In the genomic region with DNA sequence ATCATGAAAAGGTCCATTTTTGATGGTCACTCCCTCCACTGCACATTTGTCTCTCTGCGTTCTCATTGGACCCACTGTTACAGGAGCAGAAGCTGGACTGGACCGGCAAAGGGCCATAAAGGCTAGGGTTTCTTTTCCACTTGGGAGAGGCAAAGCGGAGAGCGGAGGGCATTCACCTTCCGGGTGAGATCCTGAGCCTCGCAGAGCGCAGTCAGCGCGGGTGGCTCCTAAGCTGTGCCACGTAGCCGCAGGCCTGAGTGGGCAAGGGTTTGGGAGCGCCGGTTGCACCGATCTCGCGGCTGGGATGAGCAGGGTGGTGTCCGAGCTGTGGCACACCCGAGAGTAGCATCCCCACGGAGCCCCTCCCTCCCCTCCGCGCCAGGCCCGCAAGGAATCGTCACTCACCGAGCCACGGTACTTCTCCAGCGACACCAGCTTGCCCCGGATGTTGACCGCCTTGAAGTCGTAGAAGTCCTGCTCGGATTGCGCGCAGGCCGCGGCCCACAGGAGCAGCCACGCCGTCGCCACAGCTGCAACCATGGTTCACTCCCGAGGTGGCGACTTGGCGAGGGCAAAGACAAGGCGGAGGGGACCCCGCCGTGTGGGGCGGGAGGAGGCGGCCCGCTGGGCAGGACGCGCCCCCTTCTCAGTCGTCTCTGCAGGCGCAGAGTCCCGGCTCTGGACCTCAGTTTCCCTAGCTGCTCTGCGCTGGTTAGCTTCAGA, we compare ENCODE assay signal across 8 mouse cellular contexts. TPM values are rescaled to one million over a fixed set of nuclear protein-coding genes. Genes with fewer than 3 reads are reported as not detected.
DNase-seq lines count a peak whose midpoint lies in the region; ATAC-seq and TF ChIP-seq lines count a peak whose summit lies in the region.

No protein-coding gene starts in this region.

- H3K36me3 ChIP-seq in E14TG2a.4 (ENCODE audit: insufficient read depth, low read length): peaks cover 14% of the 10 kb centered on the region
- peaks cover 8% of the 10 kb centered on the region for H3K36me3 ChIP-seq in lung, embryonic 15.5 days

- peak overlapping the region; percentile 83 for H3K4me3 ChIP-seq in E14TG2a.4 (replicated peaks; ENCODE audit: low read length)
- H3K4me3 ChIP-seq in lung, embryonic 15.5 days: peak overlapping the region; percentile 52

- intact Hi-C loops in heart, postnatal 36 days (cut with DNase I): loop anchor here (1.0 to 5.0 kb wide), 3 partner anchors 18 to 64 kb away; partner anchors contain the start of gene Tut4

- H3K4me2 ChIP-seq in lung, embryonic 15.5 days: peak overlapping the region; percentile 89

- no peaks in the 10 kb centered on the region for H3K9me3 ChIP-seq in E14TG2a.4 (ENCODE audit: low read length)
- no peaks in the 10 kb centered on the region for H3K9me3 ChIP-seq in lung, embryonic 15.5 days

- no peak for TF ChIP-seq CTCF in E14TG2a.4 (conservative IDR thresholded peaks at IDR 0.05; ENCODE audit: low read length)

- H3K27me3 ChIP-seq in E14TG2a.4 (ENCODE audit: insufficient read depth, low read length): peaks cover 5% of the 10 kb centered on the region; the same call in 1 of the 2 replicates
- no peaks in the 10 kb centered on the region for H3K27me3 ChIP-seq in lung, embryonic 15.5 days

- peak; percentile 79; the same call in 1 of the 2 replicates for ATAC-seq in lung, embryonic 15.5 days (ENCODE audit: borderline replicate concordance, extremely low read depth, low FRiP score, low TSS enrichment)

- peak; percentile 75 to 78 for DNase-seq in cerebellum, adult 18-20 months
- peak; percentile 36 for DNase-seq in forelimb bud, embryonic 11.5 days (ENCODE audit: low read depth, low spot score)
- peak; percentile 71 to 83 for DNase-seq in heart, postnatal 36 days
- DNase-seq in layer of hippocampus, adult 8-10 months (ENCODE audit: low spot score in 2 of 2): peak; percentile 36 to 52
- peak; percentile 55 for DNase-seq in ovary, postnatal 10 days (ENCODE audit: low spot score)
- peak; percentile 23 for DNase-seq in thymus, postnatal 14 days

- WGBS in lung, embryonic 15.5 days: 3% methylated on average over 49 of the region's 52 CpGs

- peak overlapping the region; percentile 72 for H3K9ac ChIP-seq in lung, embryonic 15.5 days

- H3K27ac ChIP-seq in lung, embryonic 15.5 days: peak overlapping the region; percentile 84

- peaks cover 33% of the 10 kb centered on the region for H3K4me1 ChIP-seq in E14TG2a.4 (replicated peaks; ENCODE audit: low read depth, low read length)
- peaks cover 19% of the 10 kb centered on the region for H3K4me1 ChIP-seq in lung, embryonic 15.5 days

RNA-seq across cellular contexts. Expression of gene Gpx7, which starts 0.5 kb away (rescaled TPM):
- 1 to 10 TPM; 8.9 to 9.9 TPM for total RNA-seq in heart, postnatal 36 days (2021)
- 1 to 10 TPM; 4.5 to 5.6 (median 4.7) TPM for total RNA-seq in layer of hippocampus, adult 8-10 months (2022)
- 86.3 and 88.2 TPM in 2 replicates for polyA plus RNA-seq in lung, embryonic 15.5 days (2015; fragmentation: Nextera tagmentation; extraction: Ambion mirVana)

RNA-seq across cellular contexts. Expression of gene Shisal2a, which starts 23.1 kb away (rescaled TPM):
- total RNA-seq in heart, postnatal 36 days (2021): not detected
- total RNA-seq in layer of hippocampus, adult 8-10 months (2022): not detected
- polyA plus RNA-seq in lung, embryonic 15.5 days (2015; fragmentation: Nextera tagmentation; extraction: Ambion mirVana): 0.36 and 0.88 TPM in 2 replicates

RNA-seq across cellular contexts. Expression of gene Tut4, which starts 52.9 kb away (rescaled TPM):
- 10 to 100 TPM; 17.7 to 26.0 TPM for total RNA-seq in heart, postnatal 36 days (2021)
- total RNA-seq in layer of hippocampus, adult 8-10 months (2022): 10 to 100 TPM; 31.7 to 42.2 (median 41.2) TPM
- 60.1 and 60.7 TPM in 2 replicates for polyA plus RNA-seq in lung, embryonic 15.5 days (2015; fragmentation: Nextera tagmentation; extraction: Ambion mirVana)

Comparison
In these comparisons a context has a peak if more than half of its experiments do, and no peak if none do; other contexts are left out.
1. Peak in every context shown above with its lines: DNase-seq, ATAC-seq, H3K4me3 ChIP-seq and H3K27ac ChIP-seq.
2. DNase-seq: peak in every context shown above with its lines; median percentile 77 in heart, postnatal 36 days; 76 in cerebellum, adult 18-20 months; 55 in ovary, postnatal 10 days; 44 in layer of hippocampus, adult 8-10 months; 36 in forelimb bud, embryonic 11.5 days; 23 in thymus, postnatal 14 days.